In genomic region chr5:119183545-119184047, GRCm38 (mm10) we compare ENCODE assay signal across 25 mouse cellular contexts.
DNase-seq lines count a peak whose midpoint lies in the region; ATAC-seq lines count a peak whose summit lies in the region.
"Had no signal": no experiment of that assay in that cellular context is flagged by ENCODE, and none has a peak within 500 bp of the region (broad histone marks: within the 10 kb centered on the region; RNA-seq: fewer than 3 reads in every experiment).

No protein-coding gene starts in this region.

- H3K4me2 ChIP-seq in kidney, embryonic 15.5 days: no peak overlapping the region
- no peak overlapping the region for H3K4me2 ChIP-seq in limb, embryonic 13.5 days (replicated peaks)
- no peak overlapping the region for H3K4me2 ChIP-seq in lung, embryonic 16.5 days (ENCODE audit: low read depth, low read length)
- H3K4me2 ChIP-seq: forebrain, embryonic 13.5 days; heart, embryonic 12.5 days; heart, embryonic 15.5 days; hindbrain, embryonic 13.5 days had no signal

- no peaks in the 10 kb centered on the region; the same call in 1 of the 2 replicates for H3K27me3 ChIP-seq in kidney, embryonic 15.5 days
- peaks cover 52% of the 10 kb centered on the region for H3K27me3 ChIP-seq in limb, embryonic 13.5 days
- peaks cover 16% of the 10 kb centered on the region; the same call in 1 of the 2 replicates for H3K27me3 ChIP-seq in limb, embryonic 10.5 days (ENCODE audit: low read depth, poor library complexity, severe bottlenecking)
- no peaks in the 10 kb centered on the region for H3K27me3 ChIP-seq in lung, embryonic 16.5 days (ENCODE audit: control insufficient read depth, insufficient read depth, low read depth, low read length)
- H3K27me3 ChIP-seq: forebrain, embryonic 13.5 days; heart, embryonic 12.5 days; hindbrain, embryonic 13.5 days had no signal

- H3K9me3 ChIP-seq in kidney, embryonic 15.5 days (replicated peaks): no peaks in the 10 kb centered on the region
- H3K9me3 ChIP-seq in limb, embryonic 13.5 days: no peaks in the 10 kb centered on the region
- no peaks in the 10 kb centered on the region for H3K9me3 ChIP-seq in limb, embryonic 10.5 days (replicated peaks)
- no peaks in the 10 kb centered on the region for H3K9me3 ChIP-seq in lung, embryonic 16.5 days (ENCODE audit: control insufficient read depth, low read length)
- H3K9me3 ChIP-seq: forebrain, embryonic 10.5 days; forebrain, embryonic 13.5 days; heart, embryonic 12.5 days; heart, embryonic 15.5 days; hindbrain, embryonic 10.5 days; hindbrain, embryonic 13.5 days had no signal

- 13% methylated on average over 5 of the region's 5 CpGs for WGBS in kidney, embryonic 15.5 days
- 37% methylated on average over 5 of the region's 5 CpGs for WGBS in limb, embryonic 13.5 days
- WGBS in limb, embryonic 10.5 days: 61% methylated on average over 5 of the region's 5 CpGs
- 27% methylated on average over 5 of the region's 5 CpGs for WGBS in lung, embryonic 16.5 days

- H3K27ac ChIP-seq in kidney, embryonic 15.5 days: peak overlapping the region; percentile 54; the same call in 1 of the 2 replicates
- H3K27ac ChIP-seq in limb, embryonic 13.5 days: no peak overlapping the region
- no peak overlapping the region for H3K27ac ChIP-seq in limb, embryonic 10.5 days
- peak overlapping the region; percentile 9; the same call in 1 of the 2 replicates for H3K27ac ChIP-seq in lung, embryonic 16.5 days (ENCODE audit: low read length)
- H3K27ac ChIP-seq: forebrain, embryonic 10.5 days; forebrain, embryonic 13.5 days; heart, embryonic 15.5 days; hindbrain, embryonic 10.5 days; hindbrain, embryonic 13.5 days had no signal

- H3K9ac ChIP-seq in kidney, embryonic 15.5 days: no peak overlapping the region
- H3K9ac ChIP-seq in limb, embryonic 13.5 days: 0 out of 2 replicates have a peak overlapping the region, but pooled peaks have one; percentile 19
- no peak overlapping the region for H3K9ac ChIP-seq in lung, embryonic 16.5 days (ENCODE audit: low read length)
- H3K9ac ChIP-seq: forebrain, embryonic 13.5 days; heart, embryonic 12.5 days; heart, embryonic 15.5 days; hindbrain, embryonic 13.5 days had no signal

- ATAC-seq in kidney, embryonic 15.5 days (replicated peaks; ENCODE audit: low FRiP score): peak; percentile 68
- no peak for ATAC-seq in limb, embryonic 13.5 days (ENCODE audit: low FRiP score, low read depth)
- ATAC-seq in lung, embryonic 16.5 days (ENCODE audit: low read depth): peak; percentile 46
- ATAC-seq: CD4-positive, CD25-positive, alpha-beta regulatory T cell, adult 4 months; forebrain, embryonic 13.5 days; forebrain, embryonic 16.5 days had no signal

- DNase-seq in kidney, postnatal 25 days: no peak
- DNase-seq in limb, embryonic 10.5 days (ENCODE audit: low spot score): no peak
- no peak for DNase-seq in lung, postnatal 14 days
- peak; percentile 27 for DNase-seq in lung, postnatal 36 days
- no peak for DNase-seq in thymus, postnatal 14 days
- DNase-seq: adrenal gland, adult 8-10 months; adrenal gland, postnatal 36 days; cerebellum, adult 18-20 months; cerebellum, adult 9-10 months; cerebellum, postnatal 14 days; gastrocnemius, postnatal 10 days; gastrocnemius, postnatal 36 days; heart, postnatal 10 days; heart, postnatal 36 days had no signal

- no peak overlapping the region for H3K4me3 ChIP-seq in kidney, embryonic 15.5 days (replicated peaks)
- no peak overlapping the region for H3K4me3 ChIP-seq in limb, embryonic 13.5 days
- H3K4me3 ChIP-seq in limb, embryonic 10.5 days: no peak overlapping the region
- no peak overlapping the region for H3K4me3 ChIP-seq in lung, embryonic 16.5 days (ENCODE audit: low read length)
- H3K4me3 ChIP-seq: forebrain, embryonic 10.5 days; forebrain, embryonic 13.5 days; heart, embryonic 12.5 days; heart, embryonic 15.5 days; hindbrain, embryonic 10.5 days; hindbrain, embryonic 13.5 days had no signal

- no peaks in the 10 kb centered on the region for H3K36me3 ChIP-seq in kidney, embryonic 15.5 days
- H3K36me3 ChIP-seq in limb, embryonic 13.5 days: no peaks in the 10 kb centered on the region
- H3K36me3 ChIP-seq in limb, embryonic 10.5 days: no peaks in the 10 kb centered on the region
- H3K36me3 ChIP-seq in lung, embryonic 16.5 days (ENCODE audit: control insufficient read depth, insufficient read depth, low read length): no peaks in the 10 kb centered on the region
- H3K36me3 ChIP-seq: forebrain, embryonic 10.5 days; heart, embryonic 12.5 days; heart, embryonic 15.5 days; hindbrain, embryonic 10.5 days; hindbrain, embryonic 13.5 days had no signal

- H3K4me1 ChIP-seq in kidney, embryonic 15.5 days: peaks cover 30% of the 10 kb centered on the region
- peaks cover 20% of the 10 kb centered on the region for H3K4me1 ChIP-seq in limb, embryonic 13.5 days
- peaks cover 14% of the 10 kb centered on the region for H3K4me1 ChIP-seq in limb, embryonic 10.5 days
- H3K4me1 ChIP-seq in lung, embryonic 16.5 days (replicated peaks; ENCODE audit: control insufficient read depth, insufficient read depth, low read length): 0 out of 2 replicates have a peak, but pooled peaks cover 8% of the 10 kb centered on the region
- H3K4me1 ChIP-seq: forebrain, embryonic 13.5 days; heart, embryonic 12.5 days; heart, embryonic 15.5 days had no signal

Comparison
In these comparisons a context has a peak if more than half of its experiments do, and no peak if none do; other contexts are left out.
1. H3K27ac ChIP-seq: peak in kidney, embryonic 15.5 days (single experiment) and lung, embryonic 16.5 days (single experiment); none in limb, embryonic 13.5 days (single experiment) and limb, embryonic 10.5 days (single experiment).